ENCODE assay signal across 23 mouse cellular contexts in the genomic region with DNA sequence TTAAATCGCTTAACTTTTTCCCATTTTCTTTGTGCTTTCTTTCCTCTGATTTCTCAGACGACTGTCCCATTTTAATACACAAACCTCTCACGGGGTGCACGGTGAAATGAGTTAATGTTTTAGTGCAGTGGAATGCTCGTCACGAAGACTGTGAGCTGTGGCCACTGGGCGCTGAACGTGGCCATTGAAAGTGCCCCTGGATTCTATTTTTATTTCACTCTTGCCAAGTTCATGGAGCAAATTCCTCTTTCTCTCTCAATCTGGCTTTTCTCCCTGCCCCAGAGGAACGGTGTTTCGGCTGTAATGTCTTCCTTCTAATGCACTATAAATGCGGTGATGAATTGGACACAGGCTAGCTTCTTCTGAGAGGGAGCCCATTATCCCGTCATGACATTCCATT. TPM values are rescaled to one million over a fixed set of nuclear protein-coding genes. Genes with fewer than 3 reads are reported as not detected.
A peak's percentile ranks its signal among the peaks of the same experiment; 100 is the strongest.
DNase-seq lines count a peak whose midpoint lies in the region; ATAC-seq and TF ChIP-seq lines count a peak whose summit lies in the region.
"Had no signal": no experiment of that assay in that cellular context is flagged by ENCODE, and none has a peak within 500 bp of the region (broad histone marks: within the 10 kb centered on the region; RNA-seq: fewer than 3 reads in every experiment).

No protein-coding gene starts in this region.

- no peaks in the 10 kb centered on the region for H3K9me3 ChIP-seq in limb, embryonic 12.5 days
- no peaks in the 10 kb centered on the region for H3K9me3 ChIP-seq in limb, embryonic 10.5 days (replicated peaks)
- H3K9me3 ChIP-seq in liver, postnatal 0 days (ENCODE audit: low read length), result no peaks in the 10 kb centered on the region
- H3K9me3 ChIP-seq: embryonic facial prominence, embryonic 13.5 days; forebrain, embryonic 10.5 days; forebrain, embryonic 13.5 days; hindbrain, embryonic 12.5 days; hindbrain, embryonic 15.5 days had no signal

- TF ChIP-seq EP300 in liver, postnatal 0 days (IDR thresholded peaks at IDR 0.05; ENCODE audit: low read depth), result no peak

- 0 out of 2 replicates have a peak overlapping the region, but pooled peaks have one; percentile 31 for H3K27ac ChIP-seq in limb, embryonic 12.5 days
- H3K27ac ChIP-seq in limb, embryonic 10.5 days, result no peak overlapping the region
- no peak overlapping the region for H3K27ac ChIP-seq in liver, postnatal 0 days (ENCODE audit: low read depth)
- H3K27ac ChIP-seq: embryonic facial prominence, embryonic 13.5 days; forebrain, embryonic 10.5 days; forebrain, embryonic 13.5 days; hindbrain, embryonic 12.5 days; hindbrain, embryonic 15.5 days had no signal

- H3K4me3 ChIP-seq in limb, embryonic 12.5 days (replicated peaks), result no peak overlapping the region
- H3K4me3 ChIP-seq in limb, embryonic 10.5 days, result no peak overlapping the region
- no peak overlapping the region for H3K4me3 ChIP-seq in myocyte
- H3K4me3 ChIP-seq in liver, postnatal 0 days (ENCODE audit: low read depth, low read length), result no peak overlapping the region
- H3K4me3 ChIP-seq: embryonic facial prominence, embryonic 13.5 days; forebrain, embryonic 10.5 days; forebrain, embryonic 13.5 days; hindbrain, embryonic 12.5 days; hindbrain, embryonic 15.5 days had no signal

- H3K4me1 ChIP-seq in limb, embryonic 12.5 days (replicated peaks), result peaks cover 71% of the 10 kb centered on the region
- peaks cover 93% of the 10 kb centered on the region for H3K4me1 ChIP-seq in limb, embryonic 10.5 days
- H3K4me1 ChIP-seq in liver, postnatal 0 days (ENCODE audit: insufficient read depth), result no peaks in the 10 kb centered on the region
- H3K4me1 ChIP-seq: hindbrain, embryonic 15.5 days had no signal

- H3K27me3 ChIP-seq in limb, embryonic 12.5 days, result peaks cover 41% of the 10 kb centered on the region
- peaks cover 45% of the 10 kb centered on the region for H3K27me3 ChIP-seq in limb, embryonic 10.5 days (ENCODE audit: low read depth, poor library complexity, severe bottlenecking)
- no peaks in the 10 kb centered on the region for H3K27me3 ChIP-seq in myocyte (ENCODE audit: control insufficient read depth, insufficient read depth, insufficient read length)
- no peaks in the 10 kb centered on the region for H3K27me3 ChIP-seq in liver, postnatal 0 days (ENCODE audit: insufficient read depth, low read length)

- no peak for ATAC-seq in limb, embryonic 12.5 days (ENCODE audit: insufficient number of reproducible peaks, insufficient read depth, low FRiP score, low TSS enrichment, low read depth)
- no peak for ATAC-seq in liver, postnatal 0 days
- ATAC-seq: forebrain, embryonic 13.5 days; forebrain, embryonic 16.5 days had no signal

- H3K36me3 ChIP-seq in limb, embryonic 12.5 days, result no peaks in the 10 kb centered on the region
- no peaks in the 10 kb centered on the region for H3K36me3 ChIP-seq in limb, embryonic 10.5 days
- no peaks in the 10 kb centered on the region for H3K36me3 ChIP-seq in myocyte (ENCODE audit: control insufficient read depth, insufficient read depth)
- no peaks in the 10 kb centered on the region for H3K36me3 ChIP-seq in liver, postnatal 0 days (replicated peaks; ENCODE audit: insufficient read depth, low read length)
- H3K36me3 ChIP-seq: embryonic facial prominence, embryonic 13.5 days; forebrain, embryonic 10.5 days; hindbrain, embryonic 12.5 days; hindbrain, embryonic 15.5 days had no signal

- H3K4me2 ChIP-seq in limb, embryonic 12.5 days, result no peak overlapping the region
- peak overlapping the region; percentile 64 for H3K4me2 ChIP-seq in myocyte (ENCODE audit: low read depth)
- no peak overlapping the region for H3K4me2 ChIP-seq in liver, postnatal 0 days (ENCODE audit: low read depth, low read length)
- H3K4me2 ChIP-seq: embryonic facial prominence, embryonic 13.5 days; forebrain, embryonic 13.5 days; heart, embryonic 11.5 days; hindbrain, embryonic 12.5 days; hindbrain, embryonic 15.5 days had no signal

- H3K9ac ChIP-seq in limb, embryonic 12.5 days (replicated peaks), result no peak overlapping the region
- H3K9ac ChIP-seq in liver, postnatal 0 days (replicated peaks), result no peak overlapping the region
- H3K9ac ChIP-seq: embryonic facial prominence, embryonic 13.5 days; forebrain, embryonic 13.5 days; hindbrain, embryonic 12.5 days; hindbrain, embryonic 15.5 days had no signal

- TF ChIP-seq CTCF in liver, postnatal 0 days (IDR thresholded peaks at IDR 0.05; ENCODE audit: low read depth), result no peak

- H3ac ChIP-seq in myocyte (ENCODE audit: control insufficient read depth, insufficient read length), result no peak overlapping the region

- no peak for TF ChIP-seq POLR2A in myocyte (IDR thresholded peaks at IDR 0.05; ENCODE audit: insufficient read length, low read depth)

- H3K79me2 ChIP-seq in myocyte (ENCODE audit: control insufficient read depth, insufficient read depth), result no peaks in the 10 kb centered on the region

- 32% methylated on average over 12 of the region's 12 CpGs for WGBS in limb, embryonic 12.5 days
- 67% methylated on average over 12 of the region's 12 CpGs for WGBS in limb, embryonic 10.5 days
- WGBS in liver, postnatal 0 days (ENCODE audit: insufficient replicate concordance), result 79% methylated on average over 12 of the region's 12 CpGs

- DNase-seq in kidney, adult 11 months, result peak; percentile 35
- DNase-seq in kidney, postnatal 4 days, result no peak
- peak; percentile 35 to 45 for DNase-seq in kidney, adult 8-10 months
- DNase-seq in kidney, postnatal 14 days, result no peak
- no peak for DNase-seq in limb, embryonic 10.5 days (ENCODE audit: low spot score)
- DNase-seq in liver, postnatal 0 days, result no peak
- DNase-seq: adrenal gland, postnatal 10 days; adrenal gland, postnatal 36 days; cerebellum, adult 11 months; cerebellum, adult 2 months; cerebellum, adult 9-11 months; cerebellum, postnatal 25 days; gastrocnemius, postnatal 10 days; heart, adult 11 months had no signal

TF ChIP-seq in myocyte, 11 proteins besides CTCF, POLR2A, EP300 and RAD21:
- TF ChIP-seq SRF (IDR thresholded peaks at IDR 0.05; ENCODE audit: control insufficient read depth, insufficient read length, low read depth) (no peak), E2F4 (IDR thresholded peaks at IDR 0.05; ENCODE audit: insufficient read depth) (no peak), USF1 (IDR thresholded peaks at IDR 0.05; ENCODE audit: low read depth) (no peak)
TF ChIP-seq in myocyte: peak in this region for 0.

RNA-seq across cellular contexts. Expression of gene Tmem30b, which starts 23.1 kb away (rescaled TPM):
- polyA plus RNA-seq in limb, embryonic 12.5 days (2016; fragmentation: Nextera tagmentation; extraction: Ambion mirVana), result 21.4 and 27.9 TPM in 2 replicates
- polyA plus RNA-seq in limb, embryonic 10.5 days (2016; fragmentation: Nextera tagmentation; extraction: Ambion mirVana), result 9.1 and 15.7 TPM in 2 replicates
- polyA plus RNA-seq in myocyte (2012; fragmentation: generic; extraction: Trizol), result not detected
- 40.7 and 42.3 TPM in 2 replicates for polyA plus RNA-seq in liver, postnatal 0 days (2015; fragmentation: Nextera tagmentation; extraction: Ambion mirVana)

Comparison
In these comparisons a context has a peak if more than half of its experiments do, and no peak if none do; other contexts are left out.
1. DNase-seq: peak in kidney, adult 11 months (single experiment) and kidney, adult 8-10 months (2 of 2); none in kidney, postnatal 4 days (0 of 2), kidney, postnatal 14 days (single experiment), limb, embryonic 10.5 days (single experiment) and liver, postnatal 0 days (single experiment).
2. RNA of gene Tmem30b, which starts 23.1 kb away (polyA plus RNA-seq): 40.7 to 42.3 TPM in liver, postnatal 0 days, 21.4 to 27.9 TPM in limb, embryonic 12.5 days and 9.1 to 15.7 TPM in limb, embryonic 10.5 days; not detected in myocyte (single experiment); every median in the first group is over 10 times any median in the second.